Mouse (Mus musculus) stomach, postnatal 0 days (tissue): ENCODE measurements around the gene Pnpla7. TPM values are rescaled to one million over a fixed set of nuclear protein-coding genes. Genes with fewer than 3 reads are reported as not detected.
"Not testable (repeated sequence)": the region's sequence is repeated elsewhere in the genome, so short reads cannot be mapped to it uniquely, and the experiment has no call there.

ENCODE experiments used
- ATAC-seq: fragments of 200-750 bp; cut with Nextera tagmentation; 2 replicates; pipeline ENCODE4 v1.8.0; 2017; ENCODE audit not compliant: low FRiP score, low TSS enrichment
- DNase-seq: peaks from one replicate; pipeline ENCODE4 v3.0.0-alpha.2; 2016; ENCODE audit warnings: low spot score
- H3K27ac ChIP-seq: fragments of 300-500 bp; sonication (generic); replicated peaks from 2 replicates; pipeline ENCODE4 v1.5.1; 2014; ENCODE audit warnings: mild to moderate bottlenecking, control low read depth
- H3K27me3 ChIP-seq: fragments of 300-500 bp; sonication (generic); 2 replicates; pipeline ENCODE4 v1.6.1; 2014; ENCODE audit warnings: low read length; ENCODE audit not compliant: control insufficient read depth, insufficient read depth
- H3K36me3 ChIP-seq: fragments of 300-500 bp; sonication (generic); 2 replicates; pipeline ENCODE4 v1.6.1; 2014; ENCODE audit warnings: low read length, mixed read lengths; ENCODE audit not compliant: control insufficient read depth, insufficient read depth
- H3K4me1 ChIP-seq: fragments of 300-500 bp; sonication (generic); replicated peaks from 2 replicates; pipeline ENCODE4 v1.6.1; 2014; ENCODE audit warnings: antibody characterized with exemption; ENCODE audit not compliant: control insufficient read depth, insufficient read depth
- H3K4me2 ChIP-seq: fragments of 300-500 bp; sonication (generic); replicated peaks from 2 replicates; pipeline ENCODE4 v1.6.1; 2014; ENCODE audit warnings: low read depth, mild to moderate bottlenecking, control low read depth, moderate library complexity
- H3K4me3 ChIP-seq: fragments of 300-500 bp; sonication (generic); 2 replicates; pipeline ENCODE4 v1.5.1; 2014; ENCODE audit warnings: low read depth, low read length, control low read depth
- H3K9ac ChIP-seq: fragments of 300-500 bp; sonication (generic); 2 replicates; pipeline ENCODE4 v1.6.1; 2014; ENCODE audit warnings: mild to moderate bottlenecking, low read length, control low read depth, mixed read lengths
- H3K9me3 ChIP-seq: fragments of 300-500 bp; sonication (generic); 2 replicates; pipeline ENCODE4 v1.6.1; 2016; ENCODE audit warnings: low read length; ENCODE audit not compliant: control insufficient read depth
- CTCF ChIP-seq: IDR thresholded peaks from 2 replicates; pipeline ENCODE4 v1.5.1; 2016; ENCODE audit warnings: antibody characterized with exemption, low read depth, mild to moderate bottlenecking, moderate library complexity
- EP300 ChIP-seq: optimal IDR thresholded peaks from 2 replicates; pipeline ENCODE3; 2016; ENCODE audit warnings: antibody characterized with exemption
- WGBS: fragments of 180-500 bp; shearing (Covaris S2); extraction: QIAGEN DNeasy Blood & Tissue Kit; methylation state at CpG from one replicate; pipeline ENCODE4 v1.1.7; 2014; 5-methylcytosine and 5-hydroxymethylcytosine counted together
- polyA plus RNA-seq: library from polyadenylated mRNA; unstranded; fragments of >200 nt; fragmentation: Nextera tagmentation; extraction: Ambion mirVana; gene quantifications from 2 replicates; pipeline ENCODE4 v1.2.1, GENCODE M21; 2015

Pnpla7 gene
- polyA plus RNA-seq, 1 experiment from 2014 or later = 4.2 TPM

DNA sequence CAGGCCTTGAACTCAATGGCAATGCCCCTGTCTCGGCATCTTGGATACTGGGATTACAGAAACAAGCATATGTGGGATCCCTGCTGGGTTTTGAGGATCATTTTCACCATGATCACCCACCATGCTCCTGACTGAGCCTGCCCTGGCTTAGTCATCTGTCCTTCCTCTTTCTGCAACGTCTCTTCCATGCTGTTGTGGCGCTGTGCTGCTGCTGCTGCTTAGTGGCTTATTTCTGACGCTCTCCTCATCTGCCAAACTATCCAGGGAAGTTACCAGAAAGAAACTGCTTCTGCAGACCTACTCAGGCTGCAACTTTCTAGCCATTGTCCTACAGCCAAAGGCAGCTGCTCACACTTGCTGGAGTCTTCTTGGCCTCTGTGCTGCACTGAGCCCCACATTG, 5.4 kb upstream of the Pnpla7 start:
- ATAC-seq (no peak), DNase-seq (no peak)
- Histone ChIP-seq H3K4me3 (no peak overlapping the region), H3K27ac (no peak overlapping the region), H3K27me3 (no peaks in the 10 kb centered on the region), H3K9me3 (no peaks in the 10 kb centered on the region), H3K9ac (no peak overlapping the region), H3K4me1 (no peaks in the 10 kb centered on the region; the same call in 1 of the 2 replicates), H3K4me2 (no peak overlapping the region), H3K36me3 (peaks cover 21% of the 10 kb centered on the region; the same call in 1 of the 2 replicates)
- 81% methylated on average over 4 of the region's 4 CpGs for WGBS
- TF ChIP-seq EP300 (no peak), CTCF (no peak)

- H3K36me3 ChIP-seq = peaks cover 14% of the 10 kb centered on the region; the same call in 1 of the 2 replicates
- peak overlapping the region; percentile 77 for H3K9ac ChIP-seq
- not testable (repeated sequence) for ATAC-seq, H3K27me3 ChIP-seq, H3K4me1 ChIP-seq, DNase-seq, H3K9me3 ChIP-seq
- peak overlapping the region; percentile 70 for H3K4me3 ChIP-seq
- peak overlapping the region; percentile 89 for H3K27ac ChIP-seq
- peak overlapping the region; percentile 96 for H3K4me2 ChIP-seq
- WGBS = 2% methylated on average over 17 of the region's 17 CpGs
These were observed 1.4 kb upstream of the Pnpla7 start for GRCm38 (mm10) chr2:24974452-24974851.

- TF ChIP-seq EP300 (no peak), CTCF (peak; percentile 21; the same call in 1 of the 2 replicates)
- H3K27ac ChIP-seq = peak within 1 kb of the TSS; percentile 95
- no peaks in the 10 kb centered on the region; the same call in 1 of the 2 replicates for H3K4me1 ChIP-seq
- peak within 1 kb of the TSS; percentile 77 for H3K9ac ChIP-seq
- H3K9me3 ChIP-seq = no peaks in the 10 kb centered on the region
- ATAC-seq = peak; percentile 99
- WGBS = under 1% methylated on average over 62 of the region's 64 CpGs
- no peaks in the 10 kb centered on the region for H3K27me3 ChIP-seq
- H3K4me3 ChIP-seq = peak within 1 kb of the TSS; percentile 70
- DNase-seq = peak; percentile 99
- H3K4me2 ChIP-seq = peak within 1 kb of the TSS; percentile 96
- 0 out of 2 replicates have a peak, but pooled peaks cover 8% of the 10 kb centered on the region for H3K36me3 ChIP-seq
These were observed 728 bp upstream of the Pnpla7 start, which contains the start of gene Mrpl41 for GRCm38 (mm10) chr2:24974906-24975703. Gene Mrpl41, minus strand, starts transcription at chr2:24975098.

- Histone ChIP-seq H3K4me2 (0 out of 2 replicates have a peak overlapping the region, but pooled peaks have one; percentile 8), H3K36me3 (0 out of 2 replicates have a peak, but pooled peaks cover 4% of the 10 kb centered on the region), H3K4me3 (no peak overlapping the region), H3K9me3 (no peaks in the 10 kb centered on the region), H3K27ac (0 out of 2 replicates have a peak overlapping the region, but pooled peaks have one; percentile 24), H3K4me1 (no peaks in the 10 kb centered on the region; the same call in 1 of the 2 replicates), H3K9ac (no peak overlapping the region), H3K27me3 (no peaks in the 10 kb centered on the region)
- WGBS = 90% methylated on average over 5 of the region's 5 CpGs
- no peak for DNase-seq
- no peak for ATAC-seq
- TF ChIP-seq CTCF = no peak
- no peak for TF ChIP-seq EP300
These were observed 1.1 kb downstream of the Pnpla7 start for GRCm38 (mm10) chr2:24976960-24977359.

DNA sequence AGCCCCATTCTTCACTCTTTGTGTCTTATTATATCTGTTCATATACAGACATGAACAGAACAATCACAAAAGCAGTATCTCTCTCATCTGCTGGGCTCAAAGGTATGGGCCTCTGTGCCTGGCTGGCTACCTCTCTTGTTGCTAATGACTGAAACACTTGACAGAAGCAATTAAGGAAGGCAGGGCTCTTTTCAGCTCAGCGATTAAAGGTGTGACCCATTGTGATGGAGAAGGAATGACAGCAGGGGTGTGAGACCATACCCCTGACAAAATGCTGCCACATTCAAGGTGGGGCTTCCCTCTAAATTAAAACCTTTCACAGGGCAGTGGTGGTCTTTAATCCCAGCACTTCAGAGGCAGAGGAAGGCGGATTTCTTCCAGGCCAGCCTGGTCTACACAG, 11.9 kb downstream of the Pnpla7 start:
- no peak for DNase-seq
- no peaks in the 10 kb centered on the region for H3K27me3 ChIP-seq
- no peaks in the 10 kb centered on the region for H3K36me3 ChIP-seq
- TF ChIP-seq CTCF (no peak), EP300 (no peak)
- H3K4me1 ChIP-seq = no peaks in the 10 kb centered on the region
- H3K4me2 ChIP-seq = no peak overlapping the region
- ATAC-seq = no peak
- 51% methylated on average over 2 of the region's 2 CpGs for WGBS
- no peak overlapping the region for H3K4me3 ChIP-seq
- H3K9me3 ChIP-seq = no peaks in the 10 kb centered on the region
- H3K27ac ChIP-seq = no peak overlapping the region
- H3K9ac ChIP-seq = no peak overlapping the region

GRCm38 (mm10) chr2:24995332-24995731, 19.5 kb downstream of the Pnpla7 start:
- no peaks in the 10 kb centered on the region for H3K9me3 ChIP-seq
- H3K9ac ChIP-seq = no peak overlapping the region
- no peaks in the 10 kb centered on the region for H3K27me3 ChIP-seq
- TF ChIP-seq EP300 (no peak), CTCF (no peak)
- H3K27ac ChIP-seq = no peak overlapping the region
- no peaks in the 10 kb centered on the region for H3K36me3 ChIP-seq
- H3K4me3 ChIP-seq = no peak overlapping the region
- WGBS = 87% methylated on average over 6 of the region's 6 CpGs
- H3K4me2 ChIP-seq = no peak overlapping the region
- DNase-seq = no peak
- H3K4me1 ChIP-seq = no peaks in the 10 kb centered on the region
- no peak for ATAC-seq
